Mouse (Mus musculus) hindbrain, embryonic 14.5 days (tissue): ENCODE measurements at regions not wholly inside any gene's neighbourhood (a gene's known extent, or its start where the extent isn't known, plus 50 kb on each side); places are given as distances from the start of the nearest gene placed in this dataset.

Experiments
- ATAC-seq: fragments of 200-750 bp; cut with Nextera tagmentation; 2 replicates; pipeline ENCODE4 v1.8.0; 2017; ENCODE audit warnings: moderate number of reproducible peaks, mild to moderate bottlenecking, moderate TSS enrichment, moderate library complexity; ENCODE audit not compliant: low FRiP score
- DNase-seq: peaks from one replicate; pipeline ENCODE4 v3.0.0-alpha.2; 2015; ENCODE audit warnings: low spot score
- H3K27ac ChIP-seq: fragments of 300-500 bp; sonication (generic); 2 replicates; pipeline ENCODE4 v1.5.1; 2014; ENCODE audit warnings: mild to moderate bottlenecking, moderate library complexity
- H3K27me3 ChIP-seq: fragments of 300-500 bp; sonication (generic); 2 replicates; pipeline ENCODE4 v1.6.1; 2014; ENCODE audit warnings: mild to moderate bottlenecking, low read length, mixed read lengths; ENCODE audit not compliant: control insufficient read depth, insufficient read depth
- H3K36me3 ChIP-seq: fragments of 300-500 bp; sonication (generic); replicated peaks from 2 replicates; pipeline ENCODE4 v1.6.1; 2014; ENCODE audit not compliant: control insufficient read depth, insufficient read depth
- H3K4me1 ChIP-seq: fragments of 300-500 bp; sonication (generic); replicated peaks from 2 replicates; pipeline ENCODE4 v1.6.1; 2014; ENCODE audit warnings: antibody characterized with exemption, low read length, mixed read lengths; ENCODE audit not compliant: control insufficient read depth, insufficient read depth
- H3K4me2 ChIP-seq: fragments of 300-500 bp; sonication (generic); replicated peaks from 2 replicates; pipeline ENCODE4 v1.6.1; 2014; ENCODE audit warnings: mild to moderate bottlenecking, moderate library complexity
- H3K4me3 ChIP-seq: fragments of 300-500 bp; sonication (generic); replicated peaks from 2 replicates; pipeline ENCODE4 v1.5.1; 2014; ENCODE audit warnings: mild to moderate bottlenecking, low read length
- H3K9ac ChIP-seq: fragments of 300-500 bp; sonication (generic); 2 replicates; pipeline ENCODE4 v1.6.1; 2014
- H3K9me3 ChIP-seq: fragments of 300-500 bp; sonication (generic); 2 replicates; pipeline ENCODE4 v1.6.1; 2016; ENCODE audit warnings: low read length; ENCODE audit not compliant: control insufficient read depth
- WGBS: fragments of 180-500 bp; shearing (Covaris S2); extraction: QIAGEN DNeasy Blood & Tissue Kit; methylation state at CpG from one replicate; pipeline ENCODE4 v1.1.7; 2014; 5-methylcytosine and 5-hydroxymethylcytosine counted together

DNA sequence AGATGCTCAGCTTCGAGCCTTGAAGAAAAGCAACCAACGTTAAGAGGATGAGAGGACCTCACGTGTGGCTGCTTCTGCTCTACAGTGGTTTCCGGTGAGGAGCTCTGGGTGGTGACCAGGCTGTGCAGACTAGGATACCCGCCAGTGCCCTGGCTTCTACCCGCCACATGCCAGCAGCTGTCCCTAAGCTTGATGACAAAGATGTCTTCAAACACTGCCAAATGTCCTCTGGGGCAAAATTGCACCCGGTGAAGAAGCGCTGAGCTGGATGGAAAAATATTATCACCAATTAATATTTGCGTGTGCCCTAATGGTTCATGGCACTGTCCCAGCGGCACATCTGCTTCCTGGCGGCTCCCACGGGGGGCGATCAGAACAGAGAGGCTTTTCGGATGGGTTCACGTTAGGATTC is 271.1 kb downstream of the Rngtt start:
- 70% methylated on average over 15 of the region's 15 CpGs for WGBS
- H3K36me3 ChIP-seq, result no peaks in the 10 kb centered on the region

DNA sequence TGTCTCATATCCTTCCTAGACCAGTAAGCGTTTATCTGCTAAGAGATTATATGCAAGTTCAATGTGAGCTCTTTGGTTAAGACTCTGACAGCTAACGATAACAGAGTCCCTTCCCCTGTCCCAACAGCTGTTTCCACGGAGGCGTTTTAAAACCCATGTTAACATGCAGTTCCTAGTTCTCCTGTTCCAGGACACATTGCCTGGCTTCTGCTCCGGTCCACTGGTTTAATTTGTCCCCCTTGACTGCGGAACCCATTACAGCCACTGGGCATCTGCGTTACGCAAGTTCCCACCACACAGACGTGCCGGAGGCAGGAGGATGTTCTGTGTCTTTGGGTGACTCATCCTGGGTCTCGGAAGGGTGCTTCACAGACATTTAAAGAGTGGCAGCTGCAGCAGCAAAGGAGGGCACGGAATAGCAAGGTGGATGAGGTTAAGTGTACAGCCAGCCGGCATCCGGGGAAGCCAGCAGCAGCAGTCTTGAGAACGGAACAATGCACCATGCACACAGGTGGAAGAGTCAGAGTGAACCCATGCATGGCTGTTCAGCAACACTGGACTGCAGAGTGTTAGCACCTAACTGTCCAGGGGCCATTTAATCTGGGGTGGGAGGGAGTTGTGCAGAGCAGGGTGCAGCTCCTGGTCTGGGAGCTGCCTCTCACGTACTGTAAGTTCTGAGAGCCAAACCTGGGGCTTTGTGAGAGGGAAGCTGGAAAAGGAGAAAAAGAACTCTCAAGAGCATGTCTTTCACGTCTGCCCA is 271.8 kb downstream of the Rngtt start:
- ATAC-seq (no peak), DNase-seq (peak; percentile 27)
- no peaks in the 10 kb centered on the region for H3K27me3 ChIP-seq
- no peaks in the 10 kb centered on the region for H3K36me3 ChIP-seq
- 78% methylated on average over 17 of the region's 17 CpGs for WGBS
- no peak overlapping the region for H3K4me2 ChIP-seq
- H3K4me1 ChIP-seq, result peaks cover 8% of the 10 kb centered on the region
- H3K9ac ChIP-seq, result no peak overlapping the region
- H3K9me3 ChIP-seq, result peaks cover 10% of the 10 kb centered on the region
- no peak overlapping the region for H3K27ac ChIP-seq
- H3K4me3 ChIP-seq, result no peak overlapping the region

More for the DNA sequence above, 271.1 kb downstream of the Rngtt start:
- H3K4me2 ChIP-seq, result no peak overlapping the region
- ATAC-seq (no peak), DNase-seq (peak; percentile 22)
- no peak overlapping the region for H3K27ac ChIP-seq
- peaks cover 10% of the 10 kb centered on the region for H3K9me3 ChIP-seq
- H3K4me1 ChIP-seq, result peaks cover under 1% of the 10 kb centered on the region
- H3K9ac ChIP-seq, result no peak overlapping the region
- H3K4me3 ChIP-seq, result no peak overlapping the region
- no peaks in the 10 kb centered on the region for H3K27me3 ChIP-seq

DNA sequence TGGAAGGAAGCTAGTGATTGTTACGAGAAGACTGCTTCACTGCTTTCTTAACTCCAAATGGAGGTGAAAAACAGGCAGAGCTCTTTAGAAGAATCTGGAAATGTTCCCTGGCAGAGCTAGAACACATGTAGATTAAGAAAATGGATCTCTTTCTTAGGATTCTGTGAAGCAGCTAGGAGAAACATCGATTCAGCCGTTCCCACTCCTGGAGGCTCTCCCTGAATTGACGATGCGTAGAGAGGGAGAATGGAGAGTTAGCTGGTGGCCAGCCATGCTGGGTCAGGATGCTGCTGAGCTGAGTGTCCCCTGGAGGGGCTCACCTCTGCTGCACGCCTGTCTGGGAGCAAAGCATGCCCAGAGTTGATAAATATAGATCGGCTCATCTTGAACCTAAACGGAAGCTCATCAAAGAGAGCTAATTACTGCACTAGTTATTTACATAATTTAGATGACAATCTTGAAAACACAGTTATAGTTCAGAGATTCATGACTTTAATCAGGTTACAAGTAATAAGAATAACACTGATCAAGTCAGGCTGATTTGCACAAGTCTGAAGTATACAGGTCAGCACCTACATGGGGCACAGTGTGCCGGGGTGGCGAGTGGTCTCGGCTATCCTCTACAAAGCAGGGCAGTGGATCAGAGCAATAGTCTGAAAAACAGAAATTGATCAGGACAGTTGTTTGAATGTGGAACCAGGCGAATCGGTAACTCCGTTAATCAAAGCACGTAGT is 273.0 kb downstream of the Rngtt start:
- H3K9ac ChIP-seq, result no peak overlapping the region
- no peaks in the 10 kb centered on the region for H3K27me3 ChIP-seq
- 74% methylated on average over 15 of the region's 15 CpGs for WGBS
- H3K4me3 ChIP-seq, result no peak overlapping the region
- no peak overlapping the region for H3K4me2 ChIP-seq
- no peaks in the 10 kb centered on the region for H3K9me3 ChIP-seq
- DNase-seq (peak; percentile 9), ATAC-seq (no peak)
- peaks cover 17% of the 10 kb centered on the region for H3K4me1 ChIP-seq
- H3K27ac ChIP-seq, result no peak overlapping the region
- no peaks in the 10 kb centered on the region for H3K36me3 ChIP-seq

DNA sequence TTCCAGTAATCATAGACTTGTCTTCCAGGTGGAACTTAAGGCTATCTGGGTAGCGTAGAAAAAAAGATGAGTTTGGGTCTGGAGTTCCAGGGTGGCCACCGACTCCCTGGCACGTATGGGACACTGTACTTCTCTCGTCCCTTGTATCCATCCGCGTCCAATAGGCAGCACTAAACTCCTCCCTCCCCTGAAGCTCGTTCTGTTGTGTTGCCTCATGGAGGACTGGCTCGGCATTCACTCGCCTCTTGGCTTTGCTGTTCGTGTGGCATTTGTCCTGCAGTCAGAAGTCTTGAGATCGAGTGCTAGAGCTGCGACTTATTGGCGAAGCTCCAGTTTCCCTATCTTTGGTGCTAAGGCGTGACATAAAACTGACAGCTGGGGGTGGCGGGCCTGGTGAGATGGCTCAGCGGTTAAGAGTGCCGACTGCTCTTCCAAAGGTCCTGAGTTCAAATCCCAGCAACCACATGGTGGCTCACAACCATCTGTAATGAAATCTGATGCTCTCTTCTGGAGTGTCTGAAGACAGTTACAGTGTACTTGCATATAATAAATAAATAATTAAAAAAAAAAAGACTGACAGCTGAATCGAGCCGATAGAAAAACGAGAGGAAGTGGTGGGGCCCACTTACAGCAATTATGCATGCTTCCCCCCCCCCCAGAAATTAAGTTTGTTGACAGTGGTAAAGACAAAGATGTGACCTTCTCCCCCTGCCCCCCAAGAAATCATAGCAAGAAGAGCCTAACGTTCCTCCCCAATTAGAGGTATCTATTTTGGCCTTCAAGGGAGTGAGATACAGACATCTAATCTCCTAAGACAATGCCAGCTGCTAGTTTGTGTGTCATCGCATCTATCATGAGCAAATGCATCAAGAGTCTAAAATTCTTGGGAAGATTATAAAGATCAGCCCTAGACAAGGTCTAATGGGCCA is 274.1 kb downstream of the Rngtt start:
- H3K27me3 ChIP-seq, result no peaks in the 10 kb centered on the region

DNA sequence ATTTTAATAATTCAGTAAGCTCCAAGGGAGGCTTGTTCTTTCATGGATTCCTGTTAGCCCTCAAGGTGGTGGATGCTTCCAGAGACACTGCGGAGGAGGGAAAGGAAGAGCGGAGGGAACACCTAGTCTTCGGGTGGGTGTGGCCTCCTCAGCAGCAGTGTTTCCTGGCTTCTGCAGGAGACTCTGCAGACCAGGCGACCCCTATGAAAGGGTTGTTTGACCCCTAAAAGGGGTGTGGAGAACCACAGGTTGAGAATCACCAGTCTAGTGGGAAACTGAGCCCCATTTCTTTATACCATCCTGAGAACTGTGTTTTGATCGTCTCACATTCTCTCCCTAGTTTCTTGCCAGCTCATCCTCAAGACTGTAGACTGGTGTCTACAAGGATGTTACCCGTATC is 275.7 kb downstream of the Rngtt start:
- Histone ChIP-seq H3K4me2 (no peak overlapping the region), H3K27me3 (no peaks in the 10 kb centered on the region), H3K27ac (peak overlapping the region; percentile 39; the same call in 1 of the 2 replicates), H3K9ac (no peak overlapping the region), H3K4me1 (peaks cover 17% of the 10 kb centered on the region), H3K36me3 (no peaks in the 10 kb centered on the region), H3K9me3 (no peaks in the 10 kb centered on the region), H3K4me3 (no peak overlapping the region)
- DNase-seq (no peak), ATAC-seq (no peak)
- WGBS, result 74% methylated on average over 6 of the region's 6 CpGs

More for the DNA sequence above, 274.1 kb downstream of the Rngtt start:
- H3K4me1 ChIP-seq, result peaks cover 17% of the 10 kb centered on the region
- DNase-seq, result no peak
- no peak overlapping the region for H3K4me3 ChIP-seq
- WGBS, result 91% methylated on average over 22 of the region's 22 CpGs
- ATAC-seq, result no peak
- no peak overlapping the region for H3K9ac ChIP-seq
- H3K27ac ChIP-seq, result no peak overlapping the region
- H3K36me3 ChIP-seq, result no peaks in the 10 kb centered on the region
- no peak overlapping the region for H3K4me2 ChIP-seq
- H3K9me3 ChIP-seq, result no peaks in the 10 kb centered on the region

DNA sequence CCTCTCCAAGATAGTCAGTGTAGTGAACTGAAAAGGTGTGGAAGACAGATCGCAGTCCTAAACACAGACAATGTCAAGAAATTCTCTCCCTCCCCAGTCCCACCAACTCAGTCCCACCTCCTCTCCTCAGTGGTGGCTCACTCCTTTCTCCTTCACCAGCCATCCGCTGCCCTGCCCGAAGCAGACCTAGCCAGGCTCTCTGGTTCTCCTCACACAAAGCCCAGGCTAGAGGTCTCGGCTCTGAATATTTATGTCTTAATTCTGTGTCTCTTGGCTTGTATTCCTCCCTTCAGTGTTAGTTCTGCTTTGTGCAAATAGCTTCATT is 276.1 kb downstream of the Rngtt start:
- Histone ChIP-seq H3K9ac (peak overlapping the region; percentile 10; the same call in 1 of the 2 replicates), H3K4me1 (peaks cover 17% of the 10 kb centered on the region), H3K9me3 (no peaks in the 10 kb centered on the region), H3K27me3 (no peaks in the 10 kb centered on the region), H3K36me3 (no peaks in the 10 kb centered on the region), H3K4me3 (no peak overlapping the region), H3K27ac (peak overlapping the region; percentile 39), H3K4me2 (peak overlapping the region; percentile 52)
- 25% methylated on average over 4 of the region's 4 CpGs for WGBS
- DNase-seq (no peak), ATAC-seq (peak; percentile 44; the same call in 1 of the 2 replicates)

DNA sequence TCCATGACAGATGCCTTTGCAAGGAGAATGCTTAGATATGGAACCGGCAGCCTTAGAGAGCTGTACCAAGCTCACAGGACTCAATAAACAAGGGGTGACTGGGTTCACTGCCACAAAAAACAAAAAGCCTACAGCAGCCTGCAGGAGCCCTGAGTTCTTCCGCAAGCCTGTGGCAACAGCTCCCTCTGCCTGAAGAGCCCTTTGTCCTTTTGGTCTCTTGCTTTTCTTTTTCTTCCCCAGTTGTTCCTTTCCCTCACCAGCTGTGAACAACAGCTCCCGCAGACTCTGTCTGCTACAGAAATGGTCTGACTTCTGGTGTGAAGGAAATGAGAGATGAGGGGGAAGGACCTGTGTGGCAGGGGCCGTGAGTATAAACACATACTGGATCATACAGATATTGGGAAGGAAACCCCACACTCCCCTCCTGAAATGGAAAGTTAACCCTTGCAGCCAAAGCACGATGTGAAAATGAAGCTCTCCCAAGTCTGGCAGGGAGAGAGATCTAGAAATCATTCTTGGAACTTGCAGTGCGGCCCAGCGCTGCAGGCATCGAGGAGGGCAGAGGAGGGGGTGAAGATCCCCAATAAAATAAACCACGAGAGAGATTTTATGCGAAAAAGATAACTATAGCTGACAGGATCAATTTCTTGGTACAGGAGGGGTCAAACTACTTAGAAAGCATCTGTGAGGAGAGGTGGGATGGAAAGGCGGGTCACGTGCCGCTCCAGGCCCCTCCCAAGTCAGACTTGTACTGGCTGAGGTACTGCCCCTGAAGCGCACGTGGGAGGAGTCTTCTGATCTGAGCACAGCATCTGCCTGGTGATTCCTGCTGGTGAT is 276.7 kb downstream of the Rngtt start:
- 6% methylated on average over 15 of the region's 15 CpGs for WGBS
- no peaks in the 10 kb centered on the region for H3K36me3 ChIP-seq
- no peaks in the 10 kb centered on the region for H3K27me3 ChIP-seq
- peaks cover 5% of the 10 kb centered on the region; the same call in 1 of the 2 replicates for H3K9me3 ChIP-seq
- DNase-seq (peak; percentile 57), ATAC-seq (peak; percentile 85)
- H3K4me1 ChIP-seq, result peaks cover 17% of the 10 kb centered on the region
- peak overlapping the region; percentile 10 for H3K9ac ChIP-seq
- peak overlapping the region; percentile 52 for H3K4me2 ChIP-seq
- H3K4me3 ChIP-seq, result peak overlapping the region; percentile 20
- H3K27ac ChIP-seq, result peak overlapping the region; percentile 39

DNA sequence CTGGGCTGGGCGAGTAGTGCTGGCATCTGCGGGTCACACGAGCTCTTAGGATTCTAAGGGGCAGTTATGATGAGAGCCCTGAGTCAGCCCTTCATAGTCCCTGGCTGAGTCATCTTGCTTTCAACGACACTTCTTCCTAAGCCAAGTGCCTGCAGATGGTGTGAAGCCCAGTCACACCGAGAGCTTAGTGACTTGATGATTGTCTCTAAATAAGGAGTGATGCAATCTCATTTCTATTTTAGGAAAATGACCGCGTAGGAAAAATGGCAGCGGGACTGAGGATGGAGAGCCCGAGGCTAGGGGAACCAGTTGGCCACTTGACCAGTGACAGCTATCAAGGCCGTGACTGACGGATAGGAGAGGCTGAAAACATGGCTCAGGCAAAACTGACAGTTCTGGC is 277.6 kb downstream of the Rngtt start:
- no peak overlapping the region for H3K4me2 ChIP-seq
- H3K27me3 ChIP-seq, result no peaks in the 10 kb centered on the region
- no peaks in the 10 kb centered on the region for H3K36me3 ChIP-seq
- H3K27ac ChIP-seq, result no peak overlapping the region
- H3K4me1 ChIP-seq, result peaks cover 17% of the 10 kb centered on the region
- peaks cover 13% of the 10 kb centered on the region; the same call in 1 of the 2 replicates for H3K9me3 ChIP-seq
- no peak overlapping the region for H3K9ac ChIP-seq
- 64% methylated on average over 11 of the region's 11 CpGs for WGBS
- ATAC-seq (no peak), DNase-seq (no peak)
- H3K4me3 ChIP-seq, result no peak overlapping the region
